8 mouse cellular contexts compared by ENCODE assay signal in the genomic region with DNA sequence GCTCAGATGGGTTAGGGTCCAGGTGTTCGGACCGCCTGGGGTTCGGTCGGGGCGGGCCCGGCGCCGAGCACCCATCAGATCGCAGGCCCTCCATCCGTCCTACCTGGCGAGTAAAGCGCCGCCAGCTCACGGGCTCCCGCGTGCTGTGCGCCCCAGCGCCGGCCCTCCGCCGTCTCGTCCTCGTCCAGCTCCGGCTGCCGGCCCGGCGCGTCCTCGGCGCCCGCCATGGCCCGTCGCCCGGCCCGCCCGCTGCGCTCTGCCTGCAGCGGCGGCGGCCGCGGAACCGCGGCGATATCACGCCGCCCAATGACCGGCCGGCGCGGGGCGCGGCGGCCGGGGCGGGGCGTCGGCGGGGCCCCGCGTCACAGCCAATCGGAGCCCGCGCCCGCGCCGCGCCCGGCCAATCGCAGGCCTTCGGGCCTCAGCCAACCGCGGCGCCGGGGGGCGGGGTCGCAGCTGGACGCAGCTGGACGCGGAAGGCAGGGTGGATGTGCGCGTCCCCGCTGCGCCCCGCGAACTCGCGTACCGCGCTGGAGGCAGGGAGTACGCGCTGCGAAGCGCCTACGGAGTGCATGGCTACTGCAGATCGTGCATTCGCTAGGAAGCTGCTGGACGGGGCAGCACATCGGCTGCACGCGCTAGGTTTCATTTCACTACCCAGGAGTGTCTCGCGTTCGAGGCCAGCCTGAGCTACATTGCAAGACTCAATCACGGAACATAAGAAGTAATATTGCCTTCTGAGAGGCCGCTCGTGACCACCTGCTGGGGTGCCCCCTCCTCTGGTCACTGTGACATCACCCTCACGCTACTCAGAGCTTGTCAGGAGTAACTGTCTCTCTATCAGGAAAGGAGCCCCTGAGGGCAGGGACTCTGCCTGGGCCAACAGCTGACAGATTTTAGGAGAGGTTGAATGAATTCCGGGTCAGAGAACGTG. TPM values are rescaled to one million over a fixed set of nuclear protein-coding genes. Genes with fewer than 3 reads are reported as not detected.
DNase-seq lines count a peak whose midpoint lies in the region; ATAC-seq and TF ChIP-seq lines count a peak whose summit lies in the region.

A gene (minus strand): TSS at position 227 of the 934 bp plus-strand sequence.

- peak within 1 kb of the TSS; percentile 85 for H3K9ac ChIP-seq in MEL (ENCODE audit: control insufficient read depth, low read depth, low read length, poor library complexity, severe bottlenecking)
- H3K9ac ChIP-seq in forebrain, postnatal 0 days, result peak within 1 kb of the TSS; percentile 76
- H3K9ac ChIP-seq in lung, embryonic 15.5 days, result peak within 1 kb of the TSS; percentile 92

- intact Hi-C loops in heart, postnatal 36 days (cut with DNase I), result no loop called here

- TF ChIP-seq EP300 in MEL (IDR thresholded peaks at IDR 0.05; ENCODE audit: low read depth in 1 of 2, low read length in 2 of 2), result no peak

- 2% methylated on average over 110 of the region's 110 CpGs for WGBS in cerebellum, adult 2 months
- WGBS in forebrain, postnatal 0 days, result 1% methylated on average over 93 of the region's 110 CpGs
- WGBS in lung, embryonic 15.5 days, result under 1% methylated on average over 106 of the region's 110 CpGs
- WGBS in olfactory bulb, adult 2 months, result 3% methylated on average over 110 of the region's 110 CpGs

- peak within 1 kb of the TSS; percentile 79 for H3K4me2 ChIP-seq in forebrain, postnatal 0 days (ENCODE audit: low read depth)
- H3K4me2 ChIP-seq in lung, embryonic 15.5 days, result peak within 1 kb of the TSS; percentile 91

- no peak for TF ChIP-seq RAD21 in MEL (IDR thresholded peaks at IDR 0.05; ENCODE audit: low read depth, low read length)

- H3K4me3 ChIP-seq in MEL (ENCODE audit: control insufficient read depth in 1 of 2, insufficient read depth in 1 of 2, low read depth in 2 of 2, low read length in 2 of 2), result peak within 1 kb of the TSS; percentile 76 to 82
- peak within 1 kb of the TSS; percentile 82 for H3K4me3 ChIP-seq in cerebellum, adult 2 months (replicated peaks; ENCODE audit: insufficient read depth, low read depth, low read length)
- peak within 1 kb of the TSS; percentile 83 for H3K4me3 ChIP-seq in forebrain, postnatal 0 days (ENCODE audit: low read depth, low read length)
- peak within 1 kb of the TSS; percentile 88 for H3K4me3 ChIP-seq in lung, embryonic 15.5 days
- H3K4me3 ChIP-seq in olfactory bulb, adult 2 months (ENCODE audit: insufficient read depth, low read depth, low read length), result peak within 1 kb of the TSS; percentile 98

- peak; percentile 95 for ATAC-seq in forebrain, postnatal 0 days
- ATAC-seq in lung, embryonic 15.5 days (ENCODE audit: borderline replicate concordance, extremely low read depth, low FRiP score, low TSS enrichment), result peak; percentile 95

- TF ChIP-seq CTCF in MEL (IDR thresholded peaks at IDR 0.05 in 2 of 3, conservative IDR thresholded peaks at IDR 0.05 in 1 of 3; ENCODE audit: control insufficient read depth in 1 of 3, insufficient read depth in 1 of 3, low read depth in 2 of 3, low read length in 3 of 3, poor library complexity in 1 of 3, severe bottlenecking in 1 of 3), result no peak
- no peak for TF ChIP-seq CTCF in cerebellum, adult 2 months (IDR thresholded peaks at IDR 0.05; ENCODE audit: borderline replicate concordance, insufficient read depth, low read depth, low read length)
- TF ChIP-seq CTCF in forebrain, postnatal 0 days (IDR thresholded peaks at IDR 0.05; ENCODE audit: low read depth), result peak; percentile 21; the same call in 1 of the 2 replicates
- TF ChIP-seq CTCF in olfactory bulb, adult 2 months (IDR thresholded peaks at IDR 0.05; ENCODE audit: insufficient read depth, low read depth, low read length), result no peak

- H3K4me1 ChIP-seq in MEL (ENCODE audit: control insufficient read depth in 1 of 2, insufficient read depth in 2 of 2, low read length in 2 of 2), result peaks cover 0 to 16% of the 10 kb centered on the region in 2 experiments; a peak in 3 of 4 replicates
- peaks cover 11% of the 10 kb centered on the region for H3K4me1 ChIP-seq in cerebellum, adult 2 months (ENCODE audit: control insufficient read depth, insufficient read depth, low read length)
- H3K4me1 ChIP-seq in forebrain, postnatal 0 days (ENCODE audit: insufficient read depth), result peaks cover 11% of the 10 kb centered on the region
- peaks cover 39% of the 10 kb centered on the region for H3K4me1 ChIP-seq in lung, embryonic 15.5 days
- H3K4me1 ChIP-seq in olfactory bulb, adult 2 months (ENCODE audit: control insufficient read depth, insufficient read depth, low read length), result peaks cover 37% of the 10 kb centered on the region

- H3K36me3 ChIP-seq in MEL (ENCODE audit: control insufficient read depth in 1 of 2, insufficient read depth in 2 of 2, low read length in 2 of 2), result peaks cover 0 to 2% of the 10 kb centered on the region in 2 experiments; a peak in 1 of 4 replicates
- H3K36me3 ChIP-seq in forebrain, postnatal 0 days (ENCODE audit: insufficient read depth), result peaks cover 4% of the 10 kb centered on the region; the same call in 1 of the 2 replicates
- H3K36me3 ChIP-seq in lung, embryonic 15.5 days, result no peaks in the 10 kb centered on the region

- H3K9me3 ChIP-seq in MEL (replicated peaks; ENCODE audit: insufficient read depth, low read length), result no peaks in the 10 kb centered on the region
- H3K9me3 ChIP-seq in forebrain, postnatal 0 days (ENCODE audit: low read length), result no peaks in the 10 kb centered on the region
- H3K9me3 ChIP-seq in lung, embryonic 15.5 days, result no peaks in the 10 kb centered on the region

- peaks cover 0 to 1% of the 10 kb centered on the region in 2 experiments; a peak in 1 of 4 replicates for H3K27me3 ChIP-seq in MEL (ENCODE audit: control insufficient read depth in 1 of 2, insufficient read depth in 2 of 2, low read length in 2 of 2)
- no peaks in the 10 kb centered on the region for H3K27me3 ChIP-seq in cerebellum, adult 2 months (ENCODE audit: control insufficient read depth, insufficient read depth, low read length)
- H3K27me3 ChIP-seq in forebrain, postnatal 0 days (ENCODE audit: insufficient read depth, low read length), result peaks cover 5% of the 10 kb centered on the region; the same call in 1 of the 2 replicates
- H3K27me3 ChIP-seq in lung, embryonic 15.5 days, result peaks cover 7% of the 10 kb centered on the region; the same call in 1 of the 2 replicates

- peak; percentile 85 to 89 for TF ChIP-seq POLR2A in MEL (IDR thresholded peaks at IDR 0.05; ENCODE audit: control insufficient read depth in 1 of 2, insufficient read depth in 1 of 2, low read depth in 1 of 2, low read length in 2 of 2, poor library complexity in 1 of 2)
- TF ChIP-seq POLR2A in cerebellum, adult 2 months (IDR thresholded peaks at IDR 0.05; ENCODE audit: borderline replicate concordance, insufficient read depth, low read length), result peak; percentile 83
- TF ChIP-seq POLR2A in olfactory bulb, adult 2 months (IDR thresholded peaks at IDR 0.05; ENCODE audit: insufficient read depth, low read depth, low read length), result peak; percentile 96

- H3K79me2 ChIP-seq in MEL (ENCODE audit: control insufficient read depth, insufficient read depth, low read length, poor library complexity), result peaks cover 10% of the 10 kb centered on the region

- peak; percentile 94 for DNase-seq in MEL (ENCODE audit: low read depth, low spot score)
- DNase-seq in cerebellum, adult 2 months, result peak; percentile 91 to 92
- DNase-seq in forebrain, postnatal 0 days, result peak; percentile 96
- peak; percentile 95 to 96 for DNase-seq in heart, postnatal 36 days
- DNase-seq in layer of hippocampus, adult 8-10 months (ENCODE audit: low spot score in 2 of 2), result peak; percentile 87 to 93
- peak; percentile 85 to 88 for DNase-seq in thymus, adult 18-20 months

- H3K27ac ChIP-seq in MEL (ENCODE audit: control insufficient read depth, low read depth, low read length), result 0 out of 2 replicates have a peak within 1 kb of the TSS, but pooled peaks have one; percentile 7
- peak within 1 kb of the TSS; percentile 44 for H3K27ac ChIP-seq in cerebellum, adult 2 months (ENCODE audit: insufficient read depth, low read length)
- H3K27ac ChIP-seq in forebrain, postnatal 0 days (ENCODE audit: low read depth, low read length), result peak within 1 kb of the TSS; percentile 60
- peak within 1 kb of the TSS; percentile 74 for H3K27ac ChIP-seq in lung, embryonic 15.5 days
- peak within 1 kb of the TSS; percentile 34; the same call in 1 of the 2 replicates for H3K27ac ChIP-seq in olfactory bulb, adult 2 months (ENCODE audit: insufficient read depth, low read depth, low read length)

TF ChIP-seq in MEL, 35 proteins besides CTCF, POLR2A, EP300 and RAD21 (continues in another document):
- TF ChIP-seq ELF1 (IDR thresholded peaks at IDR 0.05; ENCODE audit: low read depth, low read length) (peak; percentile 54; the same call in 1 of the 2 replicates), RCOR1 (IDR thresholded peaks at IDR 0.05; ENCODE audit: low read depth, low read length) (no peak), SIN3A (IDR thresholded peaks at IDR 0.05; ENCODE audit: low read length) (no peak; the same call in 1 of the 2 replicates), ZKSCAN1 (IDR thresholded peaks at IDR 0.05; ENCODE audit: low read depth, low read length) (no peak), ZMIZ1 (IDR thresholded peaks at IDR 0.05; ENCODE audit: low read depth, low read length) (0 out of 2 replicates have a peak, but pooled peaks have one; percentile 28), MXI1 (IDR thresholded peaks at IDR 0.05; ENCODE audit: low read depth, low read length) (peak; percentile 42; the same call in 1 of the 2 replicates), TAL1 (IDR thresholded peaks at IDR 0.05; ENCODE audit: low read length) (no peak), SMC3 (IDR thresholded peaks at IDR 0.05; ENCODE audit: low read depth, low read length) (no peak), MAX (IDR thresholded peaks at IDR 0.05; ENCODE audit: low read length) (peak; percentile 18), E2F4 (IDR thresholded peaks at IDR 0.05; ENCODE audit: borderline replicate concordance, low read depth, low read length) (no peak), NELFE (IDR thresholded peaks at IDR 0.05; ENCODE audit: low read depth, low read length) (peak; percentile 65), TCF12 (IDR thresholded peaks at IDR 0.05; ENCODE audit: low read depth, low read length) (peak; percentile 36; the same call in 1 of the 2 replicates)

RNA-seq across cellular contexts. Expression of the gene that starts here (rescaled TPM):
- total RNA-seq in MEL (2012; rRNA removed), result 5.2 and 8.1 TPM in 2 replicates
- 1 to 10 TPM in 1 of 2 experiments, not detected in 1; 5.9 TPM for polyA plus RNA-seq in MEL (2012; ENCODE audit: insufficient read depth in 1 of 2, insufficient read length in 2 of 2, low read depth in 1 of 2, low replicate concordance in 2 of 2, missing spikeins in 1 of 2)
- 12.2 and 15.1 TPM in 2 replicates for polyA plus RNA-seq in cerebellum, adult 2 months (2012; rRNA removed)
- total RNA-seq in forebrain, postnatal 0 days (2014; rRNA removed), result not detected in 2 replicates
- polyA plus RNA-seq in forebrain, postnatal 0 days (2015; fragmentation: Nextera tagmentation; extraction: Ambion mirVana), result 7.5 and 9.7 TPM in 2 replicates
- 10 to 100 TPM; 14.0 to 20.7 TPM for total RNA-seq in heart, postnatal 36 days (2021)
- total RNA-seq in layer of hippocampus, adult 8-10 months (2022), result 10 to 100 TPM; 35.0 to 46.6 (median 40.9) TPM
- polyA plus RNA-seq in lung, embryonic 15.5 days (2015; fragmentation: Nextera tagmentation; extraction: Ambion mirVana), result 3.2 and 3.5 TPM in 2 replicates
- not detected in 2 replicates for polyA plus RNA-seq in olfactory bulb, adult 2 months (2012; ENCODE audit: insufficient read depth, insufficient read length, low replicate concordance, missing spikeins)

Comparison
In these comparisons a context has a peak if more than half of its experiments do, and no peak if none do; other contexts are left out.
1. Peak in every context shown above with its lines: DNase-seq, ATAC-seq, H3K4me3 ChIP-seq and H3K27ac ChIP-seq.
2. H3K27ac ChIP-seq: peak in every context shown above with its lines; median percentile 74 in lung, embryonic 15.5 days; 60 in forebrain, postnatal 0 days; 44 in cerebellum, adult 2 months; 34 in olfactory bulb, adult 2 months; 7 in MEL.